Mouse (Mus musculus) olfactory bulb, adult 2 months (tissue): Measurements from ENCODE around the gene Srsf4. TPM values are rescaled to one million over a fixed set of nuclear protein-coding genes. Genes with fewer than 3 reads are reported as not detected.

ENCODE experiments used
- H3K27ac ChIP-seq: fragments of 200-500 bp; 2 replicates; pipeline ENCODE4 v1.5.1; 2012; ENCODE audit warnings: low read depth, low read length; ENCODE audit not compliant: insufficient read depth
- H3K4me1 ChIP-seq: fragments of 200-500 bp; 2 replicates; pipeline ENCODE4 v1.6.1; 2012; ENCODE audit warnings: low read length; ENCODE audit not compliant: control insufficient read depth, insufficient read depth
- H3K4me3 ChIP-seq: fragments of 200-500 bp; 2 replicates; pipeline ENCODE4 v1.5.1; 2012; ENCODE audit warnings: mild to moderate bottlenecking, low read depth, low read length, moderate library complexity; ENCODE audit not compliant: insufficient read depth
- CTCF ChIP-seq: fragments of 200-500 bp; IDR thresholded peaks from 2 replicates; pipeline ENCODE4 v1.5.1; 2012; ENCODE audit warnings: low read depth, mild to moderate bottlenecking, low read length, moderate library complexity; ENCODE audit not compliant: insufficient read depth
- POLR2A ChIP-seq: fragments of 200-500 bp; IDR thresholded peaks from 2 replicates; pipeline ENCODE4 v1.6.1; 2012; ENCODE audit warnings: mild to moderate bottlenecking, low read depth, low read length, moderate library complexity; ENCODE audit not compliant: insufficient read depth
- WGBS: fragments of 180-500 bp; shearing (Covaris S2); methylation state at CpG from one replicate; pipeline ENCODE4 v1.1.7; 2018; 5-methylcytosine and 5-hydroxymethylcytosine counted together
- polyA plus RNA-seq: library from polyadenylated mRNA; stranded (reverse); fragments of >200 nt; gene quantifications from 2 replicates; pipeline ENCODE4 v1.2.4, GENCODE M21; 2012; ENCODE audit warnings: low replicate concordance; ENCODE audit not compliant: missing spikeins, insufficient read depth, insufficient read length

The Srsf4 gene
- polyA plus RNA-seq, 1 experiment, result not detected

DNA sequence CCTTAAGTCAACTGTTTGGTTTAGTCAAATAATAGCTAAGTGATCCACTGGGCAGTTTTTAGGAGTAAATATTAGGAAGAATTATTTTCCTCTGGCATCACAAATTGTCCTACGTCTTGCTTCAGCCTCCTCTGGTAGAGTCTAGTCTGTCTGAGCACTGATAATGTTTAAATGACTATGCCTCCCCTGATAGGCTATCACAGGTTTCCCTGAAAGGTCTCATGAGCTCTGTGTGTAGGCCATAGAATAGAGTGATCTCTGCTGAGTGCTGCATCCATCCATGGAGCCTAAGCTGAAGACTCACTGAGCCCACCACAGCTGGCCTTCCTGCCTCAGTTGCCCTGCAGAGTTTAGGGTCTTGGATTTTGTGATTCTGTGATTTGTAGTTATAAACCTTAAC, 15.1 kb downstream of the Srsf4 start:
- H3K4me3 ChIP-seq, result no peak overlapping the region
- H3K4me1 ChIP-seq, result peaks cover 7% of the 10 kb centered on the region
- 80% methylated on average over 1 of the region's 1 CpGs for WGBS
- TF ChIP-seq POLR2A (no peak), CTCF (no peak)
- no peak overlapping the region for H3K27ac ChIP-seq

DNA sequence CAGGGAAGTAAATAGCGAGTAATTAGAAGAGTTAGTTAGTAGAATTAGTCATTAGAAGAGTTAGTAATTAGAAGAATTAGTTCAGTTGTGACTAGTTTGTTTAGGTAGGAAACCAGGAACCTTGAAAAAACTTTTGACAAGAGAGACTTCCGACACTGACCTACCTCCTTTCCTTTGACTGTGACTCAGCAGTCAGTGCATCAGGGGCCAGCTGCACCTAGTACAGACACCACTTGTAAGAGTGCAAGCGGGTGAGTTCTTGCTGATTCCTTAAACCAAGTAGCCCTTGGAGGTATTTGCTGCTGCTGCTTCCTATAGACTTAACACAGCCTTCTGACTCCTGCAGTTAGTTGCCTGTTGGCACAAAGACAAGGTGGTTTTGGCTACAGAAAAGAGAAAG, 17.3 kb downstream of the Srsf4 start:
- no peak overlapping the region for H3K4me3 ChIP-seq
- H3K27ac ChIP-seq, result no peak overlapping the region
- 58% methylated on average over 3 of the region's 3 CpGs for WGBS
- TF ChIP-seq POLR2A (no peak), CTCF (no peak)
- H3K4me1 ChIP-seq, result peaks cover 2% of the 10 kb centered on the region; the same call in 1 of the 2 replicates

DNA sequence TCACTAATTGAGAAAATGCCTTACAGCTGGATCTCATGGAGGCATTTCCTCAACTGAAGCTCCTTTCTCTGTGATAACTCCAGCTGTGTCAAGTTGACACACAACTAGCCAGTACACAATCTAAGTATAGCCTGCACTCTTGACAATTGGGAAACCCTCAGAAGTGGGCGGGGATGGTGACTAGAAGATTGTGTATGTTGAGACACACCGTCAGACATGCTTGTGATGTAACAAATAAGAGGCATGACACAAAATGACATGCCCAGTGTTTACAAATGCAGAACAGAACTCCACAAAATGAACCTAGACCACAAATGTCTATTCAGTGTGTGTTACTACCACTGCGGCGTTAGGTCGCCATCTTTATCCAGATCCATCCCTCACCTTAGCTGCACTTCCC, 23.7 kb downstream of the Srsf4 start:
- no peak for TF ChIP-seq CTCF
- no peak for TF ChIP-seq POLR2A
- no peaks in the 10 kb centered on the region for H3K4me1 ChIP-seq
- H3K4me3 ChIP-seq, result no peak overlapping the region
- H3K27ac ChIP-seq, result no peak overlapping the region
- 90% methylated on average over 5 of the region's 5 CpGs for WGBS

DNA sequence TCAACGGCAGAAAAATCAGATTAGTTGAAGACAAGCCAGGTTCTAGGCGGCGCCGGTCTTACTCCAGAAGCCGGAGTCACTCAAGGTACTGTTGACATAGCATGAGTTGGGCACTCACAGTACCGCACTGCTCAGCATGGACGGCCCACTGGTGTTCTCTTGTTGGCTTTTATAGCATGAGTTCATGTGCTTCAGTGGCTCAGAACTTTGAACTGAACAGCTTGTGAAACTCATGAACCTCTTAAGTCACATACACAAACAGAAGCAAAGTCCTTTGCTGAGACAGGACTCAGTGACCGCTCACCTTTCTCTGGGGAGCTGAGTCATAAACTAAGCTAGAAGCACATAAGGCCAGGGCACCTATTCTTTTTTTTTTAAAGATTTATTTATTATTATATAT, 24.4 kb downstream of the Srsf4 start:
- no peak overlapping the region for H3K4me3 ChIP-seq
- H3K27ac ChIP-seq, result no peak overlapping the region
- TF ChIP-seq CTCF (no peak), POLR2A (no peak)
- H3K4me1 ChIP-seq, result no peaks in the 10 kb centered on the region
- 92% methylated on average over 8 of the region's 8 CpGs for WGBS

DNA sequence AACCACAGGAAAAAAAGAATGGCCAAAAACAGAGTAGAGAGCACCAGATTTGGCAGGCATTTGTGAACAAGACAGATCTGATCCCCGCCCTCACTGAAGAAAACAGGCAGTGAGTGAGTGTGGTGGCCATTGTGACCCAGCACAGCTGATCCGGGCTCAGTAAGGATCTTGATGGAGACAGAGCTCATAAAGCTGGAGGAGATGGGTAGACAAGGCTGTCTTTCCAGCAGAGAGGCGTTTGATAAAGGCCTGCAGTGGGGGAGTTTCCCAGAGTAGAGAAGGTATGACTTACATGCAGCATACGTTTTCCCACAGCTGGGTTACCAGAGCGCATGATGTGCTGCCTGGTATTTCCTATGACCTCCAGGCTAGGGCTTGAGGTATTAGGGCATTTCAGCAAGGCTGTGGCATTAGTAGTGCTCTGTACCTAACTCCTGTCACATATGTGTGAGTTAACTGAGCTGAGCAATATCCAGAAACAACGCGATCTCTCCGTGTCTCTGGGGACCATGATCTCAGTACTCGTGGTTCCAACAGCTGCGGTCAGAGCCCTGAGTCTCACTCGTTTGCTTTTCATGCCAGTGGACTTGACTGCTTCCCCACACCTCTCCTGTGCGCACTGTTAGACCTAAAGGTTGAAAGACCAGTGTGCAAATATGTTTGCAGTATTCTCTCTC, 25.2 kb downstream of the Srsf4 start:
- 88% methylated on average over 12 of the region's 12 CpGs for WGBS
- no peaks in the 10 kb centered on the region for H3K4me1 ChIP-seq
- no peak for TF ChIP-seq CTCF
- no peak for TF ChIP-seq POLR2A
- H3K4me3 ChIP-seq, result no peak overlapping the region
- H3K27ac ChIP-seq, result no peak overlapping the region

DNA sequence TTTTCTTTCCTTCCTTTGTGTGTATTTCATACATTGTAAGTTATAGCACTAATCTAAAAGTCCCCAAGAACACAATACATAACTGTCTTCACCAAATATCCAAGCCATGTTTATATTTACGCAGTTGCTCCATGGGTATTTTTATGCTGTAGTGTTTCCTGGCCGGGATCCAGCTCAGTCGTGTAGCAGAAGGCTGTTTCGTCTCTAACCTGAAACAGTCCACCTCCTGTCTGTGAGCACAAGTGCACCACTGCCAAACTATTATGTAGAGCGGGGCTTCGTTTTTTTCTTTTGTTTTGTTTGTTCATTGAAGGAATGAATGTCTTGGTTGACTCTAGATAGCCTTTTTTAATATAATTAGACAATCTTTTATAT, 25.8 kb downstream of the Srsf4 start:
- Histone ChIP-seq H3K27ac (no peak overlapping the region), H3K4me1 (no peaks in the 10 kb centered on the region), H3K4me3 (no peak overlapping the region)
- TF ChIP-seq CTCF, result no peak
- TF ChIP-seq POLR2A, result no peak
- 56% methylated on average over 6 of the region's 6 CpGs for WGBS

DNA sequence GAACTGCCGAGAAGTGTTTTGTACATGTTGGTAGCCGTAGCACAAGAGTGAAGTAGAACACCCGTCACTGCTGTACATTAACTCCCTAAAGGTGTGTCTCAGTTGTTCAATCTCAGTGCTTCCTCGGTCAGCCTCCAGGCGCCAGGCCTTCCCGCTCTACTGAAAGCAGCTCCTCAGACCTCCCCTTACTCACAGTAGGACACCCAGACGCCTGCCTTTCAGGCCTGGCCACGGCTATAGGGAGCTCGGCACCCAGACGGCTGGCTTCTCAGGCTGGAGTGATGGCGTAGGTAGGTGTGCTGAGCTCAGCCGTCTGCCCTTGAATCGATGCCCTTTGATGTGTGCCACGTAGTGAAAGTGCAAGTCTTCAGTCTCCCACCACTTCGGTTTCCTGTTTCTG, 27.7 kb downstream of the Srsf4 start:
- Histone ChIP-seq H3K4me3 (no peak overlapping the region), H3K4me1 (no peaks in the 10 kb centered on the region), H3K27ac (no peak overlapping the region)
- WGBS, result 87% methylated on average over 15 of the region's 15 CpGs
- TF ChIP-seq CTCF (no peak), POLR2A (no peak)

DNA sequence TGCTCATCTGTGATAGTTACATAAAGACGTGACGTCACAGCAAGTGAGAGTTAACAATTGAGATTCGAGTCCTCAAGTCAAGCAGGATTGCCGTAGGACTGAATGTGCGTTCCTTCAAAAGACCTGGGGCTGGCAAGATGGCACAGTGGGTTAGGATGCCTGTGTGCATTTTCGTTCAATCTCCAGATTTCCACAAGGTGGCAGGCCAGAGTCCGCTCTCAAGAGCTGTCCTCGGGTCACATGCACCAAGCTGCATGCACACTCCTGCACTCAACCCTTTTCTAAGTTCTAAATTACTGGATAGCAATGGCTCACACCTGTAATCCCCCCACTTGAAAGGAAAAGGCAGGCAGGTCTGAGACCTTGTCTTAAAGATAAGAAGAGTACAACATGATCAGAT, 31.1 kb downstream of the Srsf4 start:
- TF ChIP-seq POLR2A, result no peak
- TF ChIP-seq CTCF, result 0 out of 2 replicates have a peak, but pooled peaks have one; percentile 29
- WGBS, result 52% methylated on average over 8 of the region's 8 CpGs
- Histone ChIP-seq H3K4me3 (no peak overlapping the region), H3K27ac (no peak overlapping the region), H3K4me1 (no peaks in the 10 kb centered on the region)

DNA sequence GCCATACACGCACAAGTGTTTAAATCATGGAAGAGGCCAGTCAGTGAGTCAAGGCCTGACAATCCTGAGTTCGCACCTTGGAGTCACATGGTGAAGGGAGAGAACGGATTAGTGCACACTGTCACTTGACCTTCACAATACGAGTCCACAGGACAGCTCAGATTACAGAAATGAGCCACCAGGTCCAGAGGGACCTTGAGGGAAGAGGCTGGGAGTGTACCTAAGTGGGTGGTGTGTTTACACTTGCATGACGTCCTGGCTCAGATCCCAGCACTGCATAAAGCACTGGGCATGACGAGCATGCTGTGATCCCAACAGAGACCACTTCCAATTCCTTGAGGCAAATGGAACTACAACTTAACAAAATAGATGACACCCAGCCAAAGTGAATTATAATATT, 33.0 kb downstream of the Srsf4 start:
- Histone ChIP-seq H3K4me3 (no peak overlapping the region), H3K27ac (no peak overlapping the region), H3K4me1 (peaks cover 9% of the 10 kb centered on the region; the same call in 1 of the 2 replicates)
- TF ChIP-seq POLR2A (no peak), CTCF (no peak)
- WGBS, result 67% methylated on average over 6 of the region's 6 CpGs
